Mouse (Mus musculus) heart, postnatal 0 days (tissue): ENCODE data around the gene Syt5.
"Not testable (repeated sequence)": the region's sequence is repeated elsewhere in the genome, so short reads cannot be mapped to it uniquely, and the experiment has no call there.

Experiments
- CTCF ChIP-seq: IDR thresholded peaks from 2 replicates; pipeline ENCODE4 v1.5.1; 2016; ENCODE audit warnings: antibody characterized with exemption, control low read depth, low read depth
- EP300 ChIP-seq: IDR thresholded peaks from 2 replicates; pipeline ENCODE4 v1.6.1; 2016; ENCODE audit warnings: antibody characterized with exemption, low read depth

- TF ChIP-seq CTCF, EP300: not testable (repeated sequence)
Observed at GRCm38 (mm10) chr7:4597046-4597445, 49.7 kb upstream of the Syt5 start.
